Mouse (Mus musculus): ENCODE results near the gene Hoxc6. TPM values are rescaled to one million over a fixed set of nuclear protein-coding genes. Genes with fewer than 3 reads are reported as not detected.

The Hoxc6 gene
- polyA plus RNA-seq, 1 experiment from 2014 or later = not detected

DNA sequence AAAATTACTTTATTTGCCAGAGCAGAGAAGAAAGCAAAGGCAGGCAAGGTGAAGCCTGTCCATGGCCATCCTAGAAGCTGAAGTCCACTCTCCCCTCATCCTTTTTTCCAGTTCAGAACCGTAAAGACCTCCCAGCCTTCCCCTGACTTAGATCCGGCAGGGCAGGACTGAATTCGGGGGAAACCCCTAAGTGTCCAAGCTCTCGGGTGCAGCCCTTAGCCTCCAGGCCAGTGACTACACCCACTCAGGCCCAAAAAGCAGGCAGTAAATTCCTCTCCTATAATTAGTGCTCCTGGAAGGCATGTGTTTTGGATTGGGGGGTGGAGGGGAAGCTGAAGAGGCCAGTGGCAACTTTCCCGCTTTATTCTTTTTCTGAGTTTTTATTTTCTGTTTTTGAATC is 7.7 kb downstream of the Hoxc6 start:
- Histone ChIP-seq H3K27ac (ENCODE audit: low read length) (no peak overlapping the region), H3K9ac (replicated peaks; ENCODE audit: low read depth, low read length) (no peak overlapping the region), H3K27me3 (replicated peaks; ENCODE audit: control insufficient read depth, insufficient read depth, low read length) (peaks cover 98% of the 10 kb centered on the region), H3K4me1 (replicated peaks; ENCODE audit: control insufficient read depth, insufficient read depth, low read length) (no peaks in the 10 kb centered on the region), H3K9me3 (ENCODE audit: control insufficient read depth, low read length) (no peaks in the 10 kb centered on the region), H3K36me3 (ENCODE audit: control insufficient read depth, insufficient read depth) (no peaks in the 10 kb centered on the region), H3K4me2 (ENCODE audit: low read length) (no peak overlapping the region), H3K4me3 (replicated peaks; ENCODE audit: low read length) (no peak overlapping the region)
- WGBS = 2% methylated on average over 5 of the region's 5 CpGs
- ATAC-seq = no peak

DNA sequence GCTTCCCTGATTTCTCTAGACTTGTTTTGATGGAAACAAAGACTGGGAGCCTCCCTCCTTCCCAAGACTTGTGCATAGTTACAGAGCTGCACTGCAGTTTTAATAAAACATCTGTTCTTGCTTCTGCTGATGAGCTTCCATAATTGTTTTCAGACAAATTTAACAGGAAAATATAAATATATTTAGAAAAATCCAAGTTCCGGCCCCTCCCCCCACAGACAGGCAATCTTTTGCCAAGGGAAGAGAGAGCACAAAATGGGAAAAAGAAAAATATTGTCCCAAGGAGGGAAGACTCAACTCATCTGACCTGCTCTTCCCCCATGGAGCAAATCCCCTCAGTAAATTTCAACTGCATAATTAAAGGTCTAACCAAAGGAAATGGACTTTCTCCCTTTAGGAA is 8.3 kb downstream of the Hoxc6 start:
- Histone ChIP-seq H3K9me3 (ENCODE audit: control insufficient read depth, low read length) (no peaks in the 10 kb centered on the region), H3K4me3 (replicated peaks; ENCODE audit: low read length) (no peak overlapping the region), H3K9ac (replicated peaks; ENCODE audit: low read depth, low read length) (no peak overlapping the region), H3K36me3 (ENCODE audit: control insufficient read depth, insufficient read depth) (no peaks in the 10 kb centered on the region), H3K27ac (ENCODE audit: low read length) (no peak overlapping the region), H3K27me3 (replicated peaks; ENCODE audit: control insufficient read depth, insufficient read depth, low read length) (peaks cover 98% of the 10 kb centered on the region), H3K4me2 (ENCODE audit: low read length) (no peak overlapping the region), H3K4me1 (replicated peaks; ENCODE audit: control insufficient read depth, insufficient read depth, low read length) (no peaks in the 10 kb centered on the region)
- WGBS = 10% methylated on average over 1 of the region's 1 CpGs
- ATAC-seq = no peak

DNA sequence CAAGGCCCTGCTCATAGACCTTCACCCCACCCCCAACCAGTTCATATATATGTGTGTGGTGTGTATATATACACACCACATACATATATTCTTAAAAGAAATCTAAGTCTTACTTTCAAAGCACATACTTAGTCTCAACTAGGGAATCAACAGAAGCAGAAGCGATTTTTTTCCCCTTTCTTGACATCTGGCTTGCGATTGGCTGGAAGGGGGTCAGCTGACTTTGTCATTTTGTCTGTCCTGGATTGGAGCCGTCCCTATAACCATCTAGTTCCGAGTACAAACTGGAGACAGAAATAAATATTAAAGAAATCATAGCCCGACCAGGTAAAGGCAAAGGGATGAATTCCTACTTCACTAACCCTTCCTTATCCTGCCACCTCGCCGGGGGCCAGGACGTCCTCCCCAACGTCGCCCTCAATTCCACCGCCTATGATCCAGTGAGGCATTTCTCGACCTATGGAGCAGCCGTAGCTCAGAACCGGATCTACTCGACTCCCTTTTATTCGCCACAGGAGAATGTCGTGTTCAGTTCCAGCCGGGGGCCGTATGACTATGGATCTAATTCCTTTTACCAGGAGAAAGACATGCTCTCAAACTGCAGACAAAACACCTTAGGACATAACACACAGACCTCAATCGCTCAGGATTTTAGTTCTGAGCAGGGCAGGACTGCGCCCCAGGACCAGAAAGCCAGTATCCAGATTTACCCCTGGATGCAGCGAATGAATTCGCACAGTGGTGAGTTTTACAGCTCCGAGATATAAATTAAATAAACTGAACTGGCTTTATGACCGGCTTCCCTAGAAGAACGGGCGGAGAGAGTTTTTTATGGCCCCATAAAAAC is 11.4 kb downstream of the Hoxc6 start:
- Histone ChIP-seq H3K9ac (replicated peaks; ENCODE audit: low read depth, low read length) (no peak overlapping the region), H3K27me3 (replicated peaks; ENCODE audit: control insufficient read depth, insufficient read depth, low read length) (peaks cover 95% of the 10 kb centered on the region), H3K4me1 (replicated peaks; ENCODE audit: control insufficient read depth, insufficient read depth, low read length) (peaks cover 6% of the 10 kb centered on the region), H3K36me3 (ENCODE audit: control insufficient read depth, insufficient read depth) (no peaks in the 10 kb centered on the region), H3K4me2 (ENCODE audit: low read length) (no peak overlapping the region), H3K9me3 (ENCODE audit: control insufficient read depth, low read length) (no peaks in the 10 kb centered on the region), H3K27ac (ENCODE audit: low read length) (no peak overlapping the region), H3K4me3 (replicated peaks; ENCODE audit: low read length) (no peak overlapping the region)
- WGBS = under 1% methylated on average over 27 of the region's 27 CpGs
- no peak for ATAC-seq

DNA sequence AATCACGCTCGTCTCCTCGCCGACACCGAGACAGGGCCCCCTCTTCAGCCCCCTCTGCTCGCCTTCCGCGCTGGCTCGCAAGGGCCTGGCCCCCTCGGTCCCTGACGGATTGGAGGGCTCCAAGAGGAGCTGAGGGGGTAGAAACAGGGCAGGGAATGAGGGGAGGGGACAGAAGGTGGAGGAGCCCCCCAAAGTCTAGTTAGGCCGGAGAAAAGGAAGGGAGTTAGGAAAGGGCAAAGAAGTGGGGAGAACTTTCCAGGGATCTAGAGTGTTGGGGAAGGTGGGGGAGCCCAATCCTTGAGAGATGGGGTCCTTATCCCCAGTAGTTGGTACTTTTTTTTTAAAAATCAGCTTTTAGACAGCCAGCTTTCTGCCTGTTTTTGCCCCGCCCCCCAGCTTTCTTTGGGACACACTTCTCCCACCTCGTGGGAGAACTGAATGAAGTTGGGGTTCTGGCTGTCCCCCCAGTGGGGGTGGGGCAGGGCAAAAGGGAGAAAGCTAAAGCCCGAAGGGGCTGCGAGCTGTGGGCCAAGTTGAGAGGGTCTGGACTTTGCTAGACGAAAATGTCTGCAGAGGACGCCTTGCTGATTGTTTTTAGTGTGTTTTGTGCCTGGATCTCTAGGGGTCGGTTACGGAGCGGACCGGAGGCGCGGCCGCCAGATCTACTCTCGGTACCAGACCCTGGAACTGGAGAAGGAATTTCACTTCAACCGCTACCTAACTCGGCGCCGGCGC is 12.2 kb downstream of the Hoxc6 start:
- WGBS = under 1% methylated on average over 31 of the region's 31 CpGs
- Histone ChIP-seq H3K4me2 (ENCODE audit: low read length) (no peak overlapping the region), H3K4me3 (replicated peaks; ENCODE audit: low read length) (no peak overlapping the region), H3K27ac (ENCODE audit: low read length) (no peak overlapping the region), H3K9ac (replicated peaks; ENCODE audit: low read depth, low read length) (no peak overlapping the region), H3K36me3 (ENCODE audit: control insufficient read depth, insufficient read depth) (no peaks in the 10 kb centered on the region), H3K4me1 (replicated peaks; ENCODE audit: control insufficient read depth, insufficient read depth, low read length) (peaks cover 6% of the 10 kb centered on the region), H3K9me3 (ENCODE audit: control insufficient read depth, low read length) (no peaks in the 10 kb centered on the region), H3K27me3 (replicated peaks; ENCODE audit: control insufficient read depth, insufficient read depth, low read length) (peaks cover 94% of the 10 kb centered on the region)
- no peak for ATAC-seq

DNA sequence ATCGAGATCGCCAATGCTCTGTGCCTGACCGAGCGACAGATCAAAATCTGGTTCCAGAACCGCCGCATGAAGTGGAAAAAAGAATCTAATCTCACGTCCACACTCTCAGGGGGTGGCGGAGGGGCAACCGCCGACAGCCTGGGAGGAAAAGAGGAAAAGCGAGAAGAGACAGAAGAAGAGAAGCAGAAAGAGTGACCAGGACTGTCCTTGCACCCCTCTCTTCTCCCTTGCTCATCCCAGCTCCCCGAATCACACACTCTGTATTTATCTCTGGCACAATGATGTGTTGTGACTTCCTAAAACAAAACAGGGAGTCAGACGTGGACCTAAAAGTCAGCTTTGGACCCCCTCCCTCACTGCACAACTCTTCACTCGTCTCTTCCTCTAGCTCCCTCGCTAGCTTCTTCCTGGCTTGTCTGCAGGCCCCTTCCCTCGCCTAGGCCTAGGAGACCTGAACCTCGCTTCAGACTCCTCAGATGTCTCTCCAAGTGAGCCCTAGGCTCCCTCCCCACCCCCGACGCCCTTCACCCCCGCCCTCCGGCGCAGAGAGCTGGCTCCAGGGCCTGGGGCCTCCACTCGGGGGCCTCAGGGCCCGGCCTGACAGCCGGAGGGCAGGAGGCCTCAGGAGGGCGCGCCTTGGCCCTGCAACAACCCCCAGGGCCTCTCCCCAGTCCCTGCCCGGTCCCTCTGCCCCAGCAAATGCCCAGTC is 12.9 kb downstream of the Hoxc6 start:
- Histone ChIP-seq H3K36me3 (ENCODE audit: control insufficient read depth, insufficient read depth) (no peaks in the 10 kb centered on the region), H3K9ac (replicated peaks; ENCODE audit: low read depth, low read length) (no peak overlapping the region), H3K27ac (ENCODE audit: low read length) (no peak overlapping the region), H3K4me3 (replicated peaks; ENCODE audit: low read length) (no peak overlapping the region), H3K4me1 (replicated peaks; ENCODE audit: control insufficient read depth, insufficient read depth, low read length) (peaks cover 6% of the 10 kb centered on the region), H3K27me3 (replicated peaks; ENCODE audit: control insufficient read depth, insufficient read depth, low read length) (peaks cover 93% of the 10 kb centered on the region), H3K9me3 (ENCODE audit: control insufficient read depth, low read length) (no peaks in the 10 kb centered on the region), H3K4me2 (ENCODE audit: low read length) (no peak overlapping the region)
- WGBS = 1% methylated on average over 28 of the region's 28 CpGs
- no peak for ATAC-seq

DNA sequence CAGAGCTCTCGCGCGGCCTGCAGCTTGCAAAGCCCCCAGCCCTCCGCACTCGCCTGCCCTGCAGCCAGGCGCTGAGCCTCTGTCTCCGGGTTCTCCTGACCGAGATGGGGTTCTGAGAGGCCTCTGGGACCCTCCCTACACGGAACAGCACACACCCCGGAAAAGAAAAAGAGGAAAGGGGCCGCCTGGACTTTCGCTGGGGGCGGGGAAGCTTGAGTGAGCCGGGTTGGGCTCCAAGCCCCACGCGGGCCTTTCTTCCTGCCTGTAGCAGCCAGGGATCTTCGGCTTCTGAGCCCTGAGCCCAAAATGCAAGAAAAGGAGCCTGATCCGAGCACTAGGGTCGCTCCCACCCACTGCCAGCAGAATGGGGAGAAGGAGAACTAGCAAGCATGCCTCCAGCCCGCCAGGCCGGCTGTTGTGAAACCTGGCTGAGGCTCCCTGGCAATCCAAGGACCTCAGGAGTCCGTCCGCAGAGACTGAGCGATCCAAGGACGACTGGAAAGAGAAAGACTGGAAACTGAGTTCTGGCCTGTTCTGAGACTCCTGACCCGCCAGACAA is 13.9 kb downstream of the Hoxc6 start:
- no peak overlapping the region for H3K27ac ChIP-seq (ENCODE audit: low read length)
- H3K4me2 ChIP-seq (ENCODE audit: low read length) = no peak overlapping the region
- WGBS = 1% methylated on average over 26 of the region's 26 CpGs

DNA sequence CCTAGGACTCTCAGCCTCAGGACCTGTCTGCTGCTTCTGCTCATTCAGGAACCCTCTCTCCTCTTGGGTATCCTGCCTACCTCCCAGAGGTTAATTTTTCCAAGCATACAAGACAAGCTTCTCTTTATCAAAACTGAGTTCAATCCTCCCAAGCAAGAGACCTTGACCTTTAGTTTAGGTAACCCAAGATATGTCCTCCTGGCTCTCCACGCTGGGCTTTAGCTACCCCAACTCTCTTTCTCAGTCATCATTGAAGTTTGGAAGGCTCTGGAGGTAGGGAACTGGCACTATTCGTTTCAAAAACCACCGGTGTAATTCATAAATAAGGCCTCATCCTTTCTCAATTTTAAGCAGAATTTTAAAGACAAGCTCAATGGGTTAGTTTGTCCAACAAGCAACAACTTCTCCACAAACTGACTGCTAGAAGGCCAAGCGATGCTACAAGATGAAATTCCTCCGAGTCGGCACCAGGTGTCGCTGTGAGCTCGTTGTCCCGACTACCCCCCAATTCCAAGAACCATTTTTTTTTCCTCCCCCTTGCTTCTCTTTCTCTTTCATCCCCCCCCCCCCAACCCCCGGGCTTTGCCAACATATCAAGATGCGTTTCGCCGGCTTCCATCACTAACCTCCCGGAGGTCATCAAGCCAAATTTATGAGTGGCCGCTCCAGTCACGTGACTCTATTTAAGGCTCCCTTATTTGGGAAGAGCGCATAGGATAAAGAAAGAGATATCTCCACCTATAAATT is 15.4 kb downstream of the Hoxc6 start:
- H3K4me2 ChIP-seq (ENCODE audit: low read length) = peak overlapping the region; percentile 25; the same call in 1 of the 2 replicates
- H3K4me1 ChIP-seq (replicated peaks; ENCODE audit: control insufficient read depth, insufficient read depth, low read length) = peaks cover 6% of the 10 kb centered on the region
- H3K4me3 ChIP-seq (replicated peaks; ENCODE audit: low read length) = no peak overlapping the region
- ATAC-seq = no peak
- no peak overlapping the region for H3K27ac ChIP-seq (ENCODE audit: low read length)
- H3K9me3 ChIP-seq (ENCODE audit: control insufficient read depth, low read length) = no peaks in the 10 kb centered on the region
- H3K36me3 ChIP-seq (ENCODE audit: control insufficient read depth, insufficient read depth) = no peaks in the 10 kb centered on the region
- H3K27me3 ChIP-seq (replicated peaks; ENCODE audit: control insufficient read depth, insufficient read depth, low read length) = peaks cover 94% of the 10 kb centered on the region
- no peak overlapping the region for H3K9ac ChIP-seq (replicated peaks; ENCODE audit: low read depth, low read length)
- 3% methylated on average over 17 of the region's 17 CpGs for WGBS

More for the DNA sequence above, 13.9 kb downstream of the Hoxc6 start:
- Histone ChIP-seq H3K9ac (replicated peaks; ENCODE audit: low read depth, low read length) (no peak overlapping the region), H3K4me3 (replicated peaks; ENCODE audit: low read length) (no peak overlapping the region), H3K4me1 (replicated peaks; ENCODE audit: control insufficient read depth, insufficient read depth, low read length) (peaks cover 6% of the 10 kb centered on the region), H3K27me3 (replicated peaks; ENCODE audit: control insufficient read depth, insufficient read depth, low read length) (peaks cover 93% of the 10 kb centered on the region), H3K9me3 (ENCODE audit: control insufficient read depth, low read length) (no peaks in the 10 kb centered on the region), H3K36me3 (ENCODE audit: control insufficient read depth, insufficient read depth) (no peaks in the 10 kb centered on the region)
- no peak for ATAC-seq

DNA sequence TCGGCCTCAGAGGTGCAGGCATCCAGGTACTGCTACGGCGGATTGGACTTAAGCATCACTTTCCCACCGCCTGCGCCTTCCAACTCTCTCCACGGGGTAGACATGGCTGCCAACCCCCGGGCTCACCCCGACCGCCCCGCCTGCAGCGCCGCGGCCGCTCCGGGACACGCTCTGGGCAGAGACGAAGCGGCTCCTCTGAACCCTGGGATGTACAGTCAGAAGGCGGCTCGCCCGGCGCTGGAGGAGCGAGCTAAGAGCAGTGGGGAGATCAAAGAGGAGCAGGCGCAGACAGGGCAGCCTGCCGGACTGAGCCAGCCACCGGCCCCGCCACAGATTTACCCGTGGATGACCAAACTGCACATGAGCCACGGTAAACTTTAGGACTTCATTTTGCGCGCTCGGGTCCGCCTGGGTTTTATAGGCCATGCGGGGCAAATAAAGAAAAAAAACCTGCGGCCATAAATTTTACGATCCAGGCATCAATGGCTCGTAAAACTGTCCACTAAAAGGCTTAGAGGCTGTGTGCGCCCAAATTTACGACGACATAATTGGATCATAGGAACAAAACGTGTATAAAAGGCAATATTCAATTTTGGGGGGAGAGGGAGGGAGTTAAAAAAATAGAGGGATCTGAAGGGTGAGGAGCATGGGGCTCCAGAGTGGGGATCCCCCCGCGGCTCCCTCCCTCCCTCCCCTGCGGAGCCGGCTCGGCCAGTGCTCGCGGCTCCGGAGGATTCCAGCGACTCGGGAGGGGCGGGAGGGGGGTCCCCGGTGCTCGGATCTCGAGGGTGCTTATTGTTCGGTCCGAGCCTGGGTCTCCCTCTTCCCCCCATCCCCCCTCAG is 16.3 kb downstream of the Hoxc6 start:
- no peaks in the 10 kb centered on the region for H3K9me3 ChIP-seq (ENCODE audit: control insufficient read depth, low read length)
- no peak overlapping the region for H3K4me3 ChIP-seq (replicated peaks; ENCODE audit: low read length)
- peaks cover 94% of the 10 kb centered on the region for H3K27me3 ChIP-seq (replicated peaks; ENCODE audit: control insufficient read depth, insufficient read depth, low read length)
- no peak overlapping the region for H3K9ac ChIP-seq (replicated peaks; ENCODE audit: low read depth, low read length)
- H3K4me2 ChIP-seq (ENCODE audit: low read length) = no peak overlapping the region; the same call in 1 of the 2 replicates
- WGBS = under 1% methylated on average over 51 of the region's 57 CpGs
- H3K4me1 ChIP-seq (replicated peaks; ENCODE audit: control insufficient read depth, insufficient read depth, low read length) = peaks cover 6% of the 10 kb centered on the region
- no peaks in the 10 kb centered on the region for H3K36me3 ChIP-seq (ENCODE audit: control insufficient read depth, insufficient read depth)
- ATAC-seq = no peak
- H3K27ac ChIP-seq (ENCODE audit: low read length) = no peak overlapping the region
